Mouse (Mus musculus): ENCODE data around the gene Ptprq. TPM values are rescaled to one million over a fixed set of nuclear protein-coding genes. Genes with fewer than 3 reads are reported as not detected.
A peak's percentile ranks its signal among the peaks of the same experiment; 100 is the strongest.

Ptprq gene
- total RNA-seq, 2 experiments from 2014 or later = 0.05 to 0.09 TPM

GRCm38 (mm10) chr10:107704443-107704842, 15.4 kb downstream of the Ptprq start:
- Histone ChIP-seq H3K4me3 (no peak overlapping the region), H3K27ac (no peak overlapping the region)
- intact Hi-C loops (cut with DNase I) = loop anchor here (1.0 to 2.0 kb wide), 2 partner anchors 261 to 772 kb away; no protein-coding TSS in a partner anchor
- TF ChIP-seq CTCF (IDR thresholded peaks at IDR 0.05) = peak; percentile 61
- no peak for DNase-seq (ENCODE audit: extremely low spot score in 1 of 2, low spot score in 2 of 2)

GRCm38 (mm10) chr10:107700944-107701343, 18.9 kb downstream of the Ptprq start:
- TF ChIP-seq CTCF (IDR thresholded peaks at IDR 0.05) = no peak
- no peak overlapping the region for H3K4me3 ChIP-seq
- intact Hi-C loops (cut with DNase I) = no loop called here
- no peak for DNase-seq (ENCODE audit: extremely low spot score in 1 of 2, low spot score in 2 of 2)
- H3K27ac ChIP-seq = no peak overlapping the region

GRCm38 (mm10) chr10:107698716-107699115, 21.1 kb downstream of the Ptprq start:
- no peak for DNase-seq (ENCODE audit: extremely low spot score in 1 of 2, low spot score in 2 of 2)
- Histone ChIP-seq H3K27ac (no peak overlapping the region), H3K4me3 (no peak overlapping the region)
- intact Hi-C loops (cut with DNase I) = no loop called here
- TF ChIP-seq CTCF (IDR thresholded peaks at IDR 0.05) = no peak

DNA sequence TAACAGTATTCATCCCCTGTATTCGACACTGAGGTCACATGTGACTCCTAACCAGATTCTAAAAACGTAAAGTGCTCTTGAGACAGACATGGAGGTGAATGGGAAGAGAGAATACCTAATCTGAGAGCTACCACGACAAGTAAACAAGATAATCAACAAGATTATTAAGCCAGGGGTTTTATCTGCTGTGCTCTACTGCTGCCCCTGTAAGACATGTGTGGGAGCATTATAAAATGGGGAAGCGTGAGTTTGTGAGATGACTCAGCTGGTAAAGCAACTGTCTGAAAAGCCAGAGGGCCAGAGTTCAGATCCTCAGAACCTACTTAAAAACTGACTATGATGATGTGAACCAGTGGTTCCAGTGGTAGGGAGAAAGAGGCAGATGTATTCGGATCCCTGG, 22.7 kb downstream of the Ptprq start:
- Histone ChIP-seq H3K4me3 (no peak overlapping the region), H3K27ac (no peak overlapping the region)
- intact Hi-C loops (cut with DNase I) = no loop called here
- no peak for TF ChIP-seq CTCF (IDR thresholded peaks at IDR 0.05)
- no peak for DNase-seq (ENCODE audit: extremely low spot score in 1 of 2, low spot score in 2 of 2)

DNA sequence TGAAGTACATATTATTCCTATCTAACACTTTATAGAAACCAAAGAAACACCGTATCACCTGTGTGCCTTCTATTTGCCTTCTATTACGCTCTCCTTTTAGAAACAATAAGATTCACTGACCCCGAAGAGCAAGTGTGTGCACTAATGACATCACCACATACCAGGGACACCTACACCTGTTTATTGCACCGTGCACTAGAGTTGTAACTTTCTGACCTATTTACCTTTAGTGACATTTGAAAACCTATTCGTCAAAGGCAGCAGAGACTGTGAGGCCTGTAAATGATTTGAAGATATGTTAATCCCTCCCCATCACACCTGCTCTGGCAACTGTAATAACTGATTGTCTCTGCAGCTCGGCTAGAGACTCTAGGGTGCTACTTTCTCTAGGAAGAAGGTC, 32.5 kb downstream of the Ptprq start:
- intact Hi-C loops (cut with DNase I) = no loop called here
- Histone ChIP-seq H3K27ac (no peak overlapping the region), H3K4me3 (no peak overlapping the region)
- no peak for DNase-seq (ENCODE audit: extremely low spot score in 1 of 2, low spot score in 2 of 2)
- TF ChIP-seq CTCF (IDR thresholded peaks at IDR 0.05) = no peak

GRCm38 (mm10) chr10:107675994-107676393, 43.9 kb downstream of the Ptprq start:
- Histone ChIP-seq H3K4me3 (no peak overlapping the region), H3K27ac (no peak overlapping the region)
- intact Hi-C loops (cut with DNase I) = no loop called here
- TF ChIP-seq CTCF (IDR thresholded peaks at IDR 0.05) = no peak
- DNase-seq (ENCODE audit: extremely low spot score in 1 of 2, low spot score in 2 of 2) = no peak

- no peak overlapping the region for H3K4me3 ChIP-seq
- no peak for DNase-seq (ENCODE audit: extremely low spot score in 1 of 2, low spot score in 2 of 2)
- intact Hi-C loops (cut with DNase I) = no loop called here
- no peak overlapping the region for H3K27ac ChIP-seq
- no peak for TF ChIP-seq CTCF (IDR thresholded peaks at IDR 0.05)
Observed at GRCm38 (mm10) chr10:107668374-107669094, 51.3 kb downstream of the Ptprq start.

DNA sequence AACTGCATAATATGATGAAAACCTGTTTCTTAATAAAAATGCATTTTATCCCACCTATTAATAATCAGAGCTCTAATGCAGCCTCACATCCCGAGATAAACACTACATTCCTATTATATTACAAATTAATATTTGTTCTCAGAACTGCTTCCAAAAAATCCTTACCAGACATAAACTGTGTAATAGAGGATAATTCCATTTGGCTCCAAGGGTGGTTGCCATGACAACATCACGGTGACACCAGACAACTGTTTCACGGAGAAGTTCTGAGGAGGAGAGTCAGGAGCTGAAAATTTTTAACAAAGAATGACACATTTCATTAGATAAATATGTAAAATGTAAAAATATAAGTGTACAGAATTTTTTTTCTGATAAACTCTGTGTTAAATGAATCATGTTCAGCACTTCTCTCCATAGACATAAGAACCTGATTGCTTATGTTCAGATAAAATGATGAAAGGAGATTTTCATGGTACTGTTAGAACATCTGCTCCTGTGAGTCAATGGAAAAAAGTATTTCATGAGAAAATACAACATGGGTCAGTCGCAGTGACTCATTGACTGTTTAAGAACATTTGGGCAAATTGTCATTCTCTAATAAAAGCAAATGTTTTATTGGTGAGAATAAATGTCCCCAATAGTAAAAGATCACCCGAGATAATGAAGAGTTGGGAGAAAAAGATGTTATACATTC, 57.3 kb downstream of the Ptprq start:
- intact Hi-C loops (cut with DNase I) = no loop called here
- Histone ChIP-seq H3K4me3 (no peak overlapping the region), H3K27ac (no peak overlapping the region)
- TF ChIP-seq CTCF (IDR thresholded peaks at IDR 0.05) = no peak
- DNase-seq (ENCODE audit: extremely low spot score in 1 of 2, low spot score in 2 of 2) = peak in 1 of 2 experiments; percentile 35

GRCm38 (mm10) chr10:107661970-107662369, 57.9 kb downstream of the Ptprq start:
- no peak for TF ChIP-seq CTCF (IDR thresholded peaks at IDR 0.05)
- intact Hi-C loops (cut with DNase I) = no loop called here
- Histone ChIP-seq H3K27ac (no peak overlapping the region), H3K4me3 (no peak overlapping the region)
- DNase-seq (ENCODE audit: extremely low spot score in 1 of 2, low spot score in 2 of 2) = no peak

DNA sequence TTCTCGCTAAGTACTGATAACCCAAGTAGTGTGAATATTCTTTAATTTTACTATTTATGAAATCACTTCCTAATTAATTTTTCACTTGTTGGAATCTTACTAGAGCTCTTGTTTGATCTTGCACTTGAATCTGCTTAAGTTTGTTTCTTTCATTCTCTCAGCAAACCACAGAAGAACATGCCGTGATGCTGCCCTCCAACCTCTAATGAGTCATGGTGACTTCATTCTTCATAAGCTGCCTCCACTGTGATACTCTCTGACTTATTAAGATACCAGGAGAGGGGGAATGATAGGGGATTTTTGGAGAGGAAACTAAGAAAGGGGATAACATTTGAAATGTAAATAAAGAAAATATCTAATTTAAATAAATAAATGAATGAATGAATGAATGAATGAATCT, 60.7 kb downstream of the Ptprq start:
- Histone ChIP-seq H3K4me3 (no peak overlapping the region), H3K27ac (no peak overlapping the region)
- no peak for DNase-seq (ENCODE audit: extremely low spot score in 1 of 2, low spot score in 2 of 2)
- intact Hi-C loops (cut with DNase I) = no loop called here
- TF ChIP-seq CTCF (IDR thresholded peaks at IDR 0.05) = no peak

DNA sequence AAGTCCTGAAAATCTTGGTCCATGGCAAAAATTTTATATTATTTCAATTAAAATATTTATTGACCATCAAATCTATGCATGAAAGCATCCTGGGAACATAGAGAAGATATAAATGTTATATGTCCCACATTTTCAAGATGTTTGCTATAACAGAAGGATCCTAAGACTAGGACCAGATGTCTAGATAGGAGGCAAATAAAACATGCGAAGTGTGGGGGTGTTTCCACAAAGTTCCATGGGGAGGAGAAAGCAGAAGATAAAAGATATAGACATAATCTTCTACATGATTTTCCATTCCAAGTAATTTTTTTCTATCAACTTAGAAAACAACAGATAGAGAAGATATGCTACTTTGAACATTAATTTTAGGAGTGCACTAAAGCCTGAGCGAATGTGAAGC, 70.2 kb downstream of the Ptprq start:
- H3K27ac ChIP-seq = peak overlapping the region; percentile 33; the same call in 1 of the 2 replicates
- H3K4me3 ChIP-seq = no peak overlapping the region
- TF ChIP-seq CTCF (IDR thresholded peaks at IDR 0.05) = no peak
- intact Hi-C loops (cut with DNase I) = loop anchor here (5.0 kb wide), 1 partner anchor 152 kb away; no protein-coding TSS in a partner anchor
- DNase-seq (ENCODE audit: extremely low spot score in 1 of 2, low spot score in 2 of 2) = no peak

DNA sequence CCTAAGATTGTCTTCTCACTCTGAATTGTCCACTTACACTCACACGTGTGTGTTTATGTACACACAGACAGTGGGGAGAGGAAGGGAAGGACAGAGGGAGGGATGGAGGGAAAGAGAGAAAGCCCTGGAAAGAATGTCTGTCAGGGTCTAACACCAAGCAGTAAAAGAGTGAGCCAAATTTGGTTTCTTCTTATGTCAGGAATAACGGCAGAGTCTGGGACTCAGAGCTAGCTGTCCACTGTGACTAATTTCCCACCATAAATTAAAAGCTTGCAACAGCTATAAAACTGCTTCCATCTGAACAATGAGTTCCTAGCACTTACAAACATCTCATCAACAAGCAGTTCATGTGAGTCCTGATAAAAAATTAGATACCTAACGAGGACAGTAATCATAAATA, 91.7 kb downstream of the Ptprq start:
- no peak for TF ChIP-seq CTCF (IDR thresholded peaks at IDR 0.05)
- DNase-seq (ENCODE audit: extremely low spot score in 1 of 2, low spot score in 2 of 2) = no peak
- intact Hi-C loops (cut with DNase I) = no loop called here
- H3K4me3 ChIP-seq = no peak overlapping the region
- no peak overlapping the region for H3K27ac ChIP-seq
